Comparison of ENCODE assay signal across 11 mouse cellular contexts in the genomic region with DNA sequence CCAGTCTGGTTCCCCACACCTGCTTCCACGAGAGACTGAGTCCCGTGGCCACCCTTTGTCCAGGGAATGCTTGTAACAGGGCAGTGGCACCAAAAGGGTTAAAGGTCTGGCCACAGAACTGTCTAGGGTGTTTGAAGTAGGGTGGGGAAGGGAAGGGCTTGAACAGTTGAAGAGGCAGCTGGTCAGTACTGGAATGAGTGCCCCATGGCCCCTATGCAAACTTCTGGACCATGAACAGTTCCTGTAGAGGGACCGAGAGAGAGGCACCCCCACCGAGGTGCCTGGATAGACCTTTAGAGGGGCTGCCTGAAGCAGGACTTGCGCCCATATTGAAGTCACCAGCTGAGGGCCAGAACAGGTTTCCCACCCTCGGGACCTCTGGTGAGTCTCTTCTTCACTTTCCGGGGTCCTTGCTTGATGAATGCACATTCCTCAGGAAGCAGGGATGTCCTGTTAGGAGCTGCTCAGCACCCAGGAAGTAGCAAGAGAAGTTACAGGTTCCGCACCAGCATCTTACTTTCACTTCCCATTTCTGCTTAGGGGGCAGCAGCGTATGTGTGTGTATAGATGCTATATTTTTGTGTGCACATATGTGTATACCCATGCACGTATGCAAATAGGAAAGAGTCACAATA. TPM values are rescaled to one million over a fixed set of nuclear protein-coding genes. Genes with fewer than 3 reads are reported as not detected.
DNase-seq lines count a peak whose midpoint lies in the region; ATAC-seq lines count a peak whose summit lies in the region.
"Had no signal": no experiment of that assay in that cellular context is flagged by ENCODE, and none has a peak within 500 bp of the region (broad histone marks: within the 10 kb centered on the region; RNA-seq: fewer than 3 reads in every experiment).

No protein-coding gene starts in this region.

- H3K4me2 ChIP-seq in stomach, embryonic 15.5 days = 0 out of 2 replicates have a peak overlapping the region, but pooled peaks have one; percentile 2
- H3K4me2 ChIP-seq: embryonic facial prominence, embryonic 15.5 days had no signal

- H3K9me3 ChIP-seq in stomach, embryonic 15.5 days = no peaks in the 10 kb centered on the region
- H3K9me3 ChIP-seq: embryonic facial prominence, embryonic 15.5 days had no signal

- intact Hi-C loops in heart, postnatal 25 days (cut with DNase I) = loop anchor here (2.0 kb wide), 1 partner anchor 146 kb away; no protein-coding TSS in a partner anchor
- intact Hi-C loops in left cerebral cortex, postnatal 25 days (cut with DNase I) = no loop called here

- H3K27me3 ChIP-seq in stomach, embryonic 15.5 days (replicated peaks) = no peaks in the 10 kb centered on the region
- H3K27me3 ChIP-seq: embryonic facial prominence, embryonic 15.5 days had no signal

- H3K36me3 ChIP-seq in stomach, embryonic 15.5 days = peaks cover 8% of the 10 kb centered on the region

- WGBS in stomach, embryonic 15.5 days = 68% methylated on average over 10 of the region's 10 CpGs

- DNase-seq in heart, adult 11 months = peak; percentile 93
- no peak for DNase-seq in heart, postnatal 25 days (ENCODE audit: low spot score)
- DNase-seq in lung, postnatal 25 days (ENCODE audit: low spot score) = peak; percentile 69
- DNase-seq in adrenal gland, postnatal 10 days = no peak
- no peak for DNase-seq in left cerebral cortex, postnatal 25 days (ENCODE audit: low spot score in 2 of 2)
- no peak for DNase-seq in left cerebral cortex, adult 8-10 months (ENCODE audit: low spot score in 2 of 2)

- H3K27ac ChIP-seq in stomach, embryonic 15.5 days = no peak overlapping the region

- H3K4me3 ChIP-seq in stomach, embryonic 15.5 days (replicated peaks) = no peak overlapping the region
- H3K4me3 ChIP-seq: embryonic facial prominence, embryonic 15.5 days had no signal

- peak; percentile 79 for ATAC-seq in granulocyte monocyte progenitor cell, adult 5-6 weeks (replicated peaks; ENCODE audit: poor library complexity, severe bottlenecking)
- peak; percentile 31; the same call in 1 of the 2 replicates for ATAC-seq in stomach, embryonic 15.5 days (ENCODE audit: insufficient read depth, low FRiP score, low read depth)

- H3K9ac ChIP-seq in stomach, embryonic 15.5 days = no peak overlapping the region
- H3K9ac ChIP-seq: embryonic facial prominence, embryonic 15.5 days had no signal

- H3K4me1 ChIP-seq in stomach, embryonic 15.5 days = peaks cover 23% of the 10 kb centered on the region

RNA-seq across cellular contexts. Expression of gene Arhgef2, which starts 12.7 kb away (rescaled TPM):
- total RNA-seq in heart, postnatal 25 days (2021) = 10 to 100 TPM; 42.6 to 51.8 TPM
- total RNA-seq in granulocyte monocyte progenitor cell, adult 5-6 weeks (2014; fragmentation: Nextera tagmentation) = 125 and 137 TPM in 2 replicates
- total RNA-seq in granulocyte monocyte progenitor cell, adult 5-6 weeks (2017) = 59.1 and 73.5 TPM in 2 replicates
- polyA plus RNA-seq in stomach, embryonic 15.5 days (2015; fragmentation: Nextera tagmentation; extraction: Ambion mirVana) = 77.1 and 78.7 TPM in 2 replicates
- 10 to 100 TPM; 51.4 to 71.5 TPM for total RNA-seq in adrenal gland, postnatal 10 days (2021)
- total RNA-seq in left cerebral cortex, postnatal 25 days (2021) = 100 to 1,000 TPM; 245 to 246 TPM
- 100 to 1,000 TPM; 228 to 247 (median 232) TPM for total RNA-seq in left cerebral cortex, adult 8-10 months (2022)

RNA-seq across cellular contexts. Expression of gene Ssr2, which starts 17.4 kb away (rescaled TPM):
- 10 to 100 TPM; 80.7 to 93.3 TPM for total RNA-seq in heart, postnatal 25 days (2021)
- 401 and 434 TPM in 2 replicates for total RNA-seq in granulocyte monocyte progenitor cell, adult 5-6 weeks (2014; fragmentation: Nextera tagmentation)
- total RNA-seq in granulocyte monocyte progenitor cell, adult 5-6 weeks (2017) = 225 and 243 TPM in 2 replicates
- 339 and 359 TPM in 2 replicates for polyA plus RNA-seq in stomach, embryonic 15.5 days (2015; fragmentation: Nextera tagmentation; extraction: Ambion mirVana)
- total RNA-seq in adrenal gland, postnatal 10 days (2021) = 100 to 1,000 TPM; 221 to 247 TPM
- 100 to 1,000 TPM in 1 of 2 experiments, 10 to 100 TPM in 1; 97.7 to 106 TPM for total RNA-seq in left cerebral cortex, postnatal 25 days (2021)
- total RNA-seq in left cerebral cortex, adult 8-10 months (2022) = 10 to 100 TPM; 85.5 to 93.2 (median 89.8) TPM

RNA-seq across cellular contexts. Expression of gene Ubqln4, which starts 39.5 kb away (rescaled TPM):
- 10 to 100 TPM; 67.4 to 71.2 TPM for total RNA-seq in heart, postnatal 25 days (2021)
- total RNA-seq in granulocyte monocyte progenitor cell, adult 5-6 weeks (2014; fragmentation: Nextera tagmentation) = 64.7 and 67.9 TPM in 2 replicates
- 37.9 and 39.6 TPM in 2 replicates for total RNA-seq in granulocyte monocyte progenitor cell, adult 5-6 weeks (2017)
- 40.2 and 40.9 TPM in 2 replicates for polyA plus RNA-seq in stomach, embryonic 15.5 days (2015; fragmentation: Nextera tagmentation; extraction: Ambion mirVana)
- total RNA-seq in adrenal gland, postnatal 10 days (2021) = 10 to 100 TPM; 63.9 to 73.1 TPM
- 100 to 1,000 TPM; 128 to 129 TPM for total RNA-seq in left cerebral cortex, postnatal 25 days (2021)
- total RNA-seq in left cerebral cortex, adult 8-10 months (2022) = 100 to 1,000 TPM; 121 to 142 (median 129) TPM

RNA-seq across cellular contexts. Expression of gene Lamtor2, which starts 40.2 kb away (rescaled TPM):
- total RNA-seq in heart, postnatal 25 days (2021) = 10 to 100 TPM; 84.2 to 92.5 TPM
- total RNA-seq in granulocyte monocyte progenitor cell, adult 5-6 weeks (2014; fragmentation: Nextera tagmentation) = 60.7 and 74.3 TPM in 2 replicates
- total RNA-seq in granulocyte monocyte progenitor cell, adult 5-6 weeks (2017) = 102 and 122 TPM in 2 replicates
- 193 and 198 TPM in 2 replicates for polyA plus RNA-seq in stomach, embryonic 15.5 days (2015; fragmentation: Nextera tagmentation; extraction: Ambion mirVana)
- 100 to 1,000 TPM; 131 to 132 TPM for total RNA-seq in adrenal gland, postnatal 10 days (2021)
- total RNA-seq in left cerebral cortex, postnatal 25 days (2021) = 10 to 100 TPM; 96.9 to 99.5 TPM
- 100 to 1,000 TPM; 102 to 133 (median 110) TPM for total RNA-seq in left cerebral cortex, adult 8-10 months (2022)

RNA-seq across cellular contexts. Expression of gene Rab25, which starts 45.0 kb away (rescaled TPM):
- not detected for total RNA-seq in heart, postnatal 25 days (2021)
- total RNA-seq in granulocyte monocyte progenitor cell, adult 5-6 weeks (2014; fragmentation: Nextera tagmentation) = 1.0 and 1.2 TPM in 2 replicates
- not detected in 2 replicates for total RNA-seq in granulocyte monocyte progenitor cell, adult 5-6 weeks (2017)
- 86.9 and 90.6 TPM in 2 replicates for polyA plus RNA-seq in stomach, embryonic 15.5 days (2015; fragmentation: Nextera tagmentation; extraction: Ambion mirVana)
- not detected for total RNA-seq in adrenal gland, postnatal 10 days (2021)
- not detected for total RNA-seq in left cerebral cortex, postnatal 25 days (2021)
- not detected for total RNA-seq in left cerebral cortex, adult 8-10 months (2022)
- total RNA-seq: layer of hippocampus, adult 18-20 months had no signal
- polyA plus RNA-seq: heart, postnatal 0 days had no signal

Comparison
In these comparisons a context has a peak if more than half of its experiments do, and no peak if none do; other contexts are left out.
1. DNase-seq: peak in heart, adult 11 months (single experiment) and lung, postnatal 25 days (single experiment); none in heart, postnatal 25 days (single experiment), adrenal gland, postnatal 10 days (single experiment), left cerebral cortex, postnatal 25 days (0 of 2) and left cerebral cortex, adult 8-10 months (0 of 2).